Mouse (Mus musculus) spleen, adult 2 months (tissue): ENCODE data around the gene Nadk2. TPM values are rescaled to one million over a fixed set of nuclear protein-coding genes. Genes with fewer than 3 reads are reported as not detected.

Experiments used
- DNase-seq, 2 experiments: peaks; one replicate each; pipeline versions ENCODE4 v3.0.0 to v3.0.0-alpha.2; 2012 to 2021; ENCODE audit warnings: low spot score in 2 of 2, low read depth in 1 of 2
- H3K27ac ChIP-seq: fragments of 200-500 bp; 2 replicates; pipeline ENCODE4 v1.5.1; 2012; ENCODE audit warnings: low read length, inconsistent platforms; ENCODE audit not compliant: insufficient read depth
- H3K27me3 ChIP-seq: fragments of 200-500 bp; 2 replicates; pipeline ENCODE4 v1.6.1; 2012; ENCODE audit warnings: mild to moderate bottlenecking, moderate library complexity, low read length, inconsistent platforms; ENCODE audit not compliant: control insufficient read depth, insufficient read depth
- H3K36me3 ChIP-seq: fragments of 200-500 bp; 2 replicates; pipeline ENCODE4 v1.6.1; 2012; ENCODE audit warnings: mild to moderate bottlenecking, low read length, inconsistent platforms; ENCODE audit not compliant: control insufficient read depth, insufficient read depth
- H3K4me1 ChIP-seq: fragments of 200-500 bp; 2 replicates; pipeline ENCODE4 v1.6.1; 2011; ENCODE audit warnings: inconsistent platforms; ENCODE audit not compliant: control insufficient read depth, insufficient read depth, insufficient read length
- H3K4me3 ChIP-seq: fragments of 200-500 bp; 2 replicates; pipeline ENCODE4 v1.5.1; 2011; ENCODE audit warnings: mild to moderate bottlenecking, inconsistent platforms; ENCODE audit not compliant: insufficient read depth, insufficient read length; ENCODE audit errors: extremely low read depth
- CTCF ChIP-seq: fragments of 200-500 bp; IDR thresholded peaks from 2 replicates; pipeline ENCODE4 v1.5.1; 2011; ENCODE audit warnings: mild to moderate bottlenecking, inconsistent platforms; ENCODE audit not compliant: insufficient read depth, insufficient read length, insufficient replicate concordance; ENCODE audit errors: extremely low read depth
- POLR2A ChIP-seq: fragments of 200-500 bp; IDR thresholded peaks from 2 replicates; pipeline ENCODE4 v1.6.1; 2011; ENCODE audit warnings: low read depth, low read length, inconsistent platforms
- WGBS: fragments of 180-500 bp; shearing (Covaris S2); methylation state at CpG from one replicate; pipeline ENCODE4 v1.1.7; 2018; 5-methylcytosine and 5-hydroxymethylcytosine counted together
- polyA plus RNA-seq: library from polyadenylated mRNA; depleted of rRNA; stranded (reverse); fragments of >200 nt; gene quantifications from 2 replicates; pipeline ENCODE4 v1.2.3, GENCODE M21; 2012

Gene Nadk2
- polyA plus RNA-seq, 1 experiment = 12.9 TPM

DNA sequence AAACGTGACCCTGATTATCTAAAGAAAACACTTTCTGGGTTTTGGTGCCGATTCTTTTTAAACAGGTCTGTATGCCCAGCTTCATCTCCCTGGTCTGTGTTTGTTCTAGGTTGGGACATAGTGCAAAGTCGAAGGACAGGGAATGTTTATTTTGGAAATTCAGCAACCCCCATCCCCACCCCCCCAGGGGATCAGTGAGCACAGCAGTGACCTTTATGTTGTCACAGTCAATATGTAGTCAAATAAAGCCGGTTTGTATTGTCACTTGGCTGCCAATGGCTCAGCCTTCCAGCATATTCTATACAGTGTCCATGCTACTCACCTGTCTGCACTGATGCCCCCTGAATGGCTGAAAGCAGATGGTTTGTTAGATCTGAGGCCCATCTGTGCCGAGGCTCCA is 43.5 kb downstream of the Nadk2 start:
- no peak for TF ChIP-seq CTCF
- no peak for TF ChIP-seq POLR2A
- Histone ChIP-seq H3K36me3 (peaks cover 12% of the 10 kb centered on the region), H3K4me1 (no peaks in the 10 kb centered on the region), H3K4me3 (no peak overlapping the region), H3K27me3 (no peaks in the 10 kb centered on the region), H3K27ac (no peak overlapping the region)
- 90% methylated on average over 5 of the region's 5 CpGs for WGBS
- no peak for DNase-seq

DNA sequence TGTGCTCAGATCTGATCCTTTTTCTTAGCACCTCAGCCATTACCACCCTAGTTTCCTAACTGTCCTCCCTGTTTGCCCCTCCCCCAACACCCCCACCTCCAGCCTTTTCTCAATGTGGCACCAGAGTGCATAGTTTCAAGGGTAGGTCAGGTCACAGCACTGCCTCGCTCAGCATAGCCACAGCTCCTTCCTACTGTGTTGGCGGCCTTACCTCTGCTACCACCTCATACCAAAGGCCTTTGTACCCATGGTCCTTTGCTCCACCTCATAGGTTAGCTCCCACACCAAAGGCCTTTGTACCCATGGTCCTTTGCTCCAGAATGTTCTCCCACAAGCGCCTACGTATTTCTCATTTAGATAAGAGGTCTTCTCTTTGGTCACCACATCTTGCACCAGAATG is 47.8 kb downstream of the Nadk2 start:
- Histone ChIP-seq H3K36me3 (peaks cover 9% of the 10 kb centered on the region), H3K27ac (no peak overlapping the region), H3K4me3 (no peak overlapping the region), H3K4me1 (no peaks in the 10 kb centered on the region), H3K27me3 (no peaks in the 10 kb centered on the region)
- TF ChIP-seq CTCF (no peak), POLR2A (no peak)
- DNase-seq = no peak
- WGBS = 93% methylated on average over 4 of the region's 4 CpGs

DNA sequence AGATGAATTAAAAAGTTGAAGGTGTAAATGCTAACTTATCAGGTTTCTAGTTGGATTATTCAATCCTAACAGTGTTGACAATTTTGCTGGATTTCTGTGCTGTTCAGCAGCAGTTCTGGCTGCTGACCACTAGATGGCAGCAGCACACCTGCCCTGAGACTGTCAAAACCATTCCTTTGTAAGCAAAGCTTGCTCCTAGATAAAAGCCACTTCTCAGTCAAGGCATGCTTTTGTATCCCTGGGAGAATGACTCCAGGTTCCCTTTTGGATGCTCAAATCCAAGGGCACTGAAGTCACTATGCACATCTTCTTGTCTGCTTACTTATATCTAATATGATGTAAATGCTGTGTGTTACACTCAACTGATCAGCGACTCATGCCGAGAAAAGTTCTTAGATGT is 49.0 kb downstream of the Nadk2 start:
- no peak overlapping the region for H3K4me3 ChIP-seq
- DNase-seq = peak in 1 of 2 experiments; percentile 23
- peak; percentile 84; the same call in 1 of the 2 replicates for TF ChIP-seq CTCF
- no peak for TF ChIP-seq POLR2A
- 96% methylated on average over 2 of the region's 2 CpGs for WGBS
- no peak overlapping the region for H3K27ac ChIP-seq
- peaks cover 9% of the 10 kb centered on the region for H3K36me3 ChIP-seq
- H3K27me3 ChIP-seq = no peaks in the 10 kb centered on the region
- H3K4me1 ChIP-seq = no peaks in the 10 kb centered on the region

DNA sequence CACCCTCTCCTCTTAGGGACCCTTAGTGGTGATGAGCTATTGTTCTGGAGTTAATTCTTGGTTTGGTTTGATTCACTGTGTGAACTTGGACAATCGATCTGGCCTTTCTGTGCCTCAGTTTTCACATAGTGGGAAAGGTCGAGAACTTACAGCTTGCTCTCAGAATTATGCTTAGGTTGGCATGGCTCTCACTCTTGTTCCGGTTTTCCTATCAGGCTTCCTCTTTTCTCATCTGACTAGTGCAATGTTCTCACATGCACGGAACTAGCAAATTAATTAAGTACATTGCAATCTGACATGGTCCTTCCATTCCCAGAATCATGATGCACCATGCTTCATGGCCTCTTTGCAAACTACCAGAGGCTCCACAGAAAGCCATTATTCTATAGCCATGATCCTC is 51.9 kb downstream of the Nadk2 start:
- Histone ChIP-seq H3K36me3 (peaks cover 5% of the 10 kb centered on the region), H3K4me1 (no peaks in the 10 kb centered on the region), H3K27ac (peak overlapping the region; percentile 58; the same call in 1 of the 2 replicates), H3K27me3 (no peaks in the 10 kb centered on the region), H3K4me3 (no peak overlapping the region)
- 54% methylated on average over 4 of the region's 4 CpGs for WGBS
- no peak for TF ChIP-seq POLR2A
- TF ChIP-seq CTCF = no peak
- no peak for DNase-seq

DNA sequence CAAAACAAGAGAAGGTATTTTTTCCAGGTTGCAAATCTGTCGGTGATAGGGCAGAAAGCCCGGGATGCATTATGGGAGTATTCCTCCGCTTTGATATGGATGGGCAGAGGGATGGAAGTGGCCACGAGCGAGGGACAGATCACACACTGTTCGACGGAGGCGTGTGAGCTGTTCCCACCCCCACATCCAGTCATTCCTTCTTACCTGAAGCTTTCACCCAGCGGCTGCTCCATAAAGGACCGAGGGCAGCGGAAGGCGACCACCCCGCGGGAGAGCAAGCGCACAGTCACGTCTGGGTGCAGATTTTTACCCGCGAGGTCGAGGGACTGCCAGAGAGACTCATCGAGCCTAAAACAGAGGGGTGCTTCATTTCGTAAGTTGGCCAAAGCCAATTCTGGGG is 53.8 kb downstream of the Nadk2 start:
- H3K4me3 ChIP-seq = no peak overlapping the region
- H3K4me1 ChIP-seq = no peaks in the 10 kb centered on the region
- TF ChIP-seq POLR2A (no peak), CTCF (no peak)
- no peak overlapping the region for H3K27ac ChIP-seq
- DNase-seq = no peak
- peaks cover 5% of the 10 kb centered on the region for H3K36me3 ChIP-seq
- H3K27me3 ChIP-seq = no peaks in the 10 kb centered on the region
- 96% methylated on average over 21 of the region's 21 CpGs for WGBS

DNA sequence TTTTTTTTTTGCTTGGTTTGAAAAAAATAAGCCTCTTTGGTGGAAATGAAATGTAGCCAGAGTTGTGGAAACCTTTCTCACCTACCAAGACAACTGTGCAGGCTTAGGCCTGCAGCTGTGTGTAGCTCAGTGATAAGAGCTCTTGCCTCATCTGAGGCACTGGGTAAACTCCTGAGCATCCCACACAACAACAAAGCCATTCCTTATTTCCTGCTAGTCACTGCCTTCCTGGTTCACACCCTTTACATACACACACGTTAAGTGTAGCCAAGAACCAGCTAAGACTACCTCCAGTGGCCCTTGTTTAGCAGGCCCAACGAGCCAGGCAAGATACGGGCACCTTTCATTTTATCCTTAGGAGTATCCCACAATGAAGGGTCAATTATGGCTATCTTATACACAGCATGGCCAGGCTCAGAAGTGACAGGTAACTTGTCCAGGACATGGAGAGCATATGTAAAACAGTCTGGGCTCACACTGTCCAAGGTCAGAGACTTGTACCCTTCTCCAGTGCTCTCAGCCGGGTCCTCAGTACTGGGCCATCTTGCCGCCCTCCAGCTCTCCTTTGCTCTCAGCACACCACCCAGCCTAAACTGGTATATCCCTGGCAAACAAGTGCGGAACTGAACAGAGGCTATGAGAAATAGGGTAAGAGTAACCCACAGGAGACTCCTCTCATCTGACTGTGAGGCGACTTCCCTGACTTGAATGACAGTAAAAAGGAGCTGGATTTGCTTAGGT is 56.2 kb downstream of the Nadk2 start:
- no peak overlapping the region for H3K4me3 ChIP-seq
- TF ChIP-seq CTCF (no peak), POLR2A (no peak)
- DNase-seq = no peak
- WGBS = 93% methylated on average over 7 of the region's 7 CpGs
- H3K36me3 ChIP-seq = no peaks in the 10 kb centered on the region
- H3K27me3 ChIP-seq = no peaks in the 10 kb centered on the region
- H3K27ac ChIP-seq = no peak overlapping the region
- H3K4me1 ChIP-seq = no peaks in the 10 kb centered on the region

DNA sequence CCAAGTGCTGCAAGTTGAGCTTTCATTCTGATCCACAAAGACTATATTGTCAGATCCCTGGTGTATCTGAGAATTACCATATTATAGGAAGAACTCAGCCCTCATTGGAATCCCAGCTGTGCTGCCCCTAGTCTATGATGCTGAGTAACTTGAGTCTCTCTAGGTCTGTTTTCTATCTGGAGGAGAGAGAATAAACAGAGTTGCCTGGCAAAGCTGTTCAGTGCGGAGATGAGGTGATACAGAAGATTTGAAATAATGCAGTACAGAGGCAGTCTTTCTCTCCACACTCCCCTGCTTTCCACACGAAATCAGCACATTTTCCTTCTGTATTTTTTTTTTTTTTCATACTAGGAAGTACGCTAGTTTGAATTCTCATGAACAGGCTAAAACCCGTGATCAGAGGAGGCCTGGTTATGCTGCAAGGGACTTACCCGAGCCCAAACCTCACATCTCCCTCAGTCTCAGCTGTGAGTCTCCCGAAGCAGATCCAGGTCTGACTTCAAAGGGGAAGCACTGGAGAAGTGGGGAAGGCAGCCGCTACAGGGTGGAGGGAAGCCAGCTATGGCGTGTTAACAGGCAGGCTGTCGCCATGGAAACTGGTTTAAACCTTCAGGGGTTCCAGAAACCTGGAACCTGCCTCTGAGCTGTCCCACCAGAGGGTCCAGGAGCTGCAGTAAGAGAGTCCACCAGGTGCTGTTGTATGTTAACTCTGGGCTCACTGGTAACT is 59.9 kb downstream of the Nadk2 start:
- 86% methylated on average over 9 of the region's 9 CpGs for WGBS
- H3K27ac ChIP-seq = peak overlapping the region; percentile 45
- DNase-seq = no peak
- TF ChIP-seq CTCF (no peak), POLR2A (no peak)
- no peaks in the 10 kb centered on the region for H3K4me1 ChIP-seq
- no peak overlapping the region for H3K4me3 ChIP-seq
- H3K36me3 ChIP-seq = no peaks in the 10 kb centered on the region
- no peaks in the 10 kb centered on the region for H3K27me3 ChIP-seq
